Comparison of ENCODE assay signal across 8 mouse cellular contexts in genomic region chr11:116531371-116532191, GRCm38 (mm10). TPM values are rescaled to one million over a fixed set of nuclear protein-coding genes. Genes with fewer than 3 reads are reported as not detected.
DNase-seq lines count a peak whose midpoint lies in the region; ATAC-seq lines count a peak whose summit lies in the region.

No protein-coding gene starts in this region.

- H3K36me3 ChIP-seq in embryonic facial prominence, embryonic 15.5 days = peaks cover 4% of the 10 kb centered on the region; the same call in 1 of the 2 replicates
- H3K36me3 ChIP-seq in intestine, embryonic 16.5 days (ENCODE audit: control insufficient read depth, insufficient read depth, low read length) = no peaks in the 10 kb centered on the region
- peaks cover 4% of the 10 kb centered on the region; the same call in 1 of the 2 replicates for H3K36me3 ChIP-seq in midbrain, embryonic 13.5 days

- H3K27ac ChIP-seq in embryonic facial prominence, embryonic 15.5 days (replicated peaks) = 0 out of 2 replicates have a peak overlapping the region, but pooled peaks have one; percentile 76
- no peak overlapping the region for H3K27ac ChIP-seq in intestine, embryonic 16.5 days (ENCODE audit: low read length)
- 0 out of 2 replicates have a peak overlapping the region, but pooled peaks have one; percentile 30 for H3K27ac ChIP-seq in midbrain, embryonic 13.5 days

- peak overlapping the region; percentile 61 for H3K4me3 ChIP-seq in embryonic facial prominence, embryonic 15.5 days (replicated peaks)
- H3K4me3 ChIP-seq in intestine, embryonic 16.5 days (ENCODE audit: low read length) = peak overlapping the region; percentile 59
- H3K4me3 ChIP-seq in midbrain, embryonic 13.5 days (replicated peaks) = peak overlapping the region; percentile 42

- DNase-seq in right cerebral cortex, postnatal 25 days = peak; percentile 33
- DNase-seq in right cerebral cortex, postnatal 36 days (ENCODE audit: low spot score in 2 of 2) = no peak
- DNase-seq in gastrocnemius, postnatal 36 days = no peak
- no peak for DNase-seq in layer of hippocampus, adult 11-12 months (ENCODE audit: low spot score)
- DNase-seq in urinary bladder, postnatal 4 days (ENCODE audit: low spot score in 2 of 2) = no peak

- ATAC-seq in embryonic facial prominence, embryonic 15.5 days (ENCODE audit: insufficient number of reproducible peaks, low FRiP score, low TSS enrichment, low read depth) = no peak
- 0 out of 2 replicates have a peak, but pooled peaks have one; percentile 9 for ATAC-seq in intestine, embryonic 16.5 days
- ATAC-seq in midbrain, embryonic 13.5 days = no peak

- peak overlapping the region; percentile 99 for H3K4me2 ChIP-seq in embryonic facial prominence, embryonic 15.5 days (replicated peaks)
- H3K4me2 ChIP-seq in intestine, embryonic 16.5 days (ENCODE audit: low read depth, low read length) = peak overlapping the region; percentile 96
- H3K4me2 ChIP-seq in midbrain, embryonic 13.5 days (replicated peaks) = peak overlapping the region; percentile 79

- H3K4me1 ChIP-seq in embryonic facial prominence, embryonic 15.5 days = peaks cover 42% of the 10 kb centered on the region
- H3K4me1 ChIP-seq in intestine, embryonic 16.5 days (ENCODE audit: control insufficient read depth, insufficient read depth, low read length) = peaks cover 31% of the 10 kb centered on the region
- H3K4me1 ChIP-seq in midbrain, embryonic 13.5 days (replicated peaks) = peaks cover 49% of the 10 kb centered on the region

- intact Hi-C loops in gastrocnemius, postnatal 36 days (cut with DNase I) = no loop called here

- under 1% methylated on average over 45 of the region's 48 CpGs for WGBS in embryonic facial prominence, embryonic 15.5 days
- WGBS in intestine, embryonic 16.5 days = 2% methylated on average over 48 of the region's 48 CpGs
- WGBS in midbrain, embryonic 13.5 days = 2% methylated on average over 48 of the region's 48 CpGs

- H3K27me3 ChIP-seq in embryonic facial prominence, embryonic 15.5 days = peaks cover 44% of the 10 kb centered on the region
- peaks cover 33% of the 10 kb centered on the region for H3K27me3 ChIP-seq in intestine, embryonic 16.5 days (replicated peaks; ENCODE audit: control insufficient read depth, insufficient read depth, low read length)
- peaks cover 63% of the 10 kb centered on the region for H3K27me3 ChIP-seq in midbrain, embryonic 13.5 days

- H3K9ac ChIP-seq in embryonic facial prominence, embryonic 15.5 days = peak overlapping the region; percentile 13; the same call in 1 of the 2 replicates
- peak overlapping the region; percentile 70 for H3K9ac ChIP-seq in intestine, embryonic 16.5 days (ENCODE audit: low read depth, low read length)
- peak overlapping the region; percentile 44; the same call in 1 of the 2 replicates for H3K9ac ChIP-seq in midbrain, embryonic 13.5 days (replicated peaks)

- no peaks in the 10 kb centered on the region for H3K9me3 ChIP-seq in embryonic facial prominence, embryonic 15.5 days (replicated peaks)
- no peaks in the 10 kb centered on the region for H3K9me3 ChIP-seq in intestine, embryonic 16.5 days (ENCODE audit: control insufficient read depth, low read length)
- H3K9me3 ChIP-seq in midbrain, embryonic 13.5 days = no peaks in the 10 kb centered on the region

RNA-seq across cellular contexts. Expression of gene Sphk1, which starts 0.9 kb away (rescaled TPM):
- polyA plus RNA-seq in embryonic facial prominence, embryonic 15.5 days (2015; fragmentation: Nextera tagmentation; extraction: Ambion mirVana) = 12.3 and 12.5 TPM in 2 replicates
- polyA plus RNA-seq in intestine, embryonic 16.5 days (2015; fragmentation: Nextera tagmentation; extraction: Ambion mirVana) = 3.9 and 5.2 TPM in 2 replicates
- 3.1 and 3.2 TPM in 2 replicates for polyA plus RNA-seq in midbrain, embryonic 13.5 days (2015; fragmentation: Nextera tagmentation; extraction: Ambion mirVana)
- total RNA-seq in gastrocnemius, postnatal 36 days (2021) = 1 to 10 TPM in 1 of 2 experiments, under 1 TPM in 1; 0.35 to 1.4 TPM

RNA-seq across cellular contexts. Expression of gene Prpsap1, which starts 37.6 kb away (rescaled TPM):
- 154 and 161 TPM in 2 replicates for polyA plus RNA-seq in embryonic facial prominence, embryonic 15.5 days (2015; fragmentation: Nextera tagmentation; extraction: Ambion mirVana)
- 260 and 274 TPM in 2 replicates for polyA plus RNA-seq in intestine, embryonic 16.5 days (2015; fragmentation: Nextera tagmentation; extraction: Ambion mirVana)
- polyA plus RNA-seq in midbrain, embryonic 13.5 days (2015; fragmentation: Nextera tagmentation; extraction: Ambion mirVana) = 175 and 187 TPM in 2 replicates
- 10 to 100 TPM; 12.6 to 14.1 TPM for total RNA-seq in gastrocnemius, postnatal 36 days (2021)

RNA-seq across cellular contexts. Expression of gene Ube2o, which starts 49.7 kb away (rescaled TPM):
- polyA plus RNA-seq in embryonic facial prominence, embryonic 15.5 days (2015; fragmentation: Nextera tagmentation; extraction: Ambion mirVana) = 14.2 and 14.6 TPM in 2 replicates
- 3.1 and 3.7 TPM in 2 replicates for polyA plus RNA-seq in intestine, embryonic 16.5 days (2015; fragmentation: Nextera tagmentation; extraction: Ambion mirVana)
- 12.3 and 12.7 TPM in 2 replicates for polyA plus RNA-seq in midbrain, embryonic 13.5 days (2015; fragmentation: Nextera tagmentation; extraction: Ambion mirVana)
- total RNA-seq in gastrocnemius, postnatal 36 days (2021) = 10 to 100 TPM; 18.4 to 20.4 TPM

RNA-seq across cellular contexts. Expression of gene Aanat, which starts 54.7 kb away (rescaled TPM):
- polyA plus RNA-seq in embryonic facial prominence, embryonic 15.5 days (2015; fragmentation: Nextera tagmentation; extraction: Ambion mirVana) = not detected in 2 replicates
- not detected in 2 replicates for polyA plus RNA-seq in intestine, embryonic 16.5 days (2015; fragmentation: Nextera tagmentation; extraction: Ambion mirVana)
- 0.22 and 0.34 TPM in 2 replicates for polyA plus RNA-seq in midbrain, embryonic 13.5 days (2015; fragmentation: Nextera tagmentation; extraction: Ambion mirVana)
- total RNA-seq in gastrocnemius, postnatal 36 days (2021) = not detected

Comparison
In these comparisons a context has a peak if more than half of its experiments do, and no peak if none do; other contexts are left out.
1. H3K9ac ChIP-seq: peak in every context shown above with its lines; median percentile 70 in intestine, embryonic 16.5 days; 44 in midbrain, embryonic 13.5 days; 13 in embryonic facial prominence, embryonic 15.5 days.